Mouse (Mus musculus) kidney, adult 11 months (tissue): Measurements from ENCODE around the gene Zfp36l2.
"Not testable (repeated sequence)": the region's sequence is repeated elsewhere in the genome, so short reads cannot be mapped to it uniquely, and the experiment has no call there.

Experiments used
- DNase-seq: peaks from one replicate; pipeline ENCODE4 v3.0.0; 2022

Zfp36l2 gene

GRCm38 (mm10) chr17:84194282-84195002 is 6.7 kb upstream of the Zfp36l2 start:
- DNase-seq, result no peak

- DNase-seq, result no peak
Observed at GRCm38 (mm10) chr17:84193411-84193810, 5.7 kb upstream of the Zfp36l2 start.

- no peak for DNase-seq
Observed at GRCm38 (mm10) chr17:84191946-84192345, 4.2 kb upstream of the Zfp36l2 start.

GRCm38 (mm10) chr17:84190885-84191284 is 3.1 kb upstream of the Zfp36l2 start:
- peak; percentile 77 for DNase-seq

- DNase-seq, result peak; percentile 59
Observed at GRCm38 (mm10) chr17:84189127-84189854, 1.5 kb upstream of the Zfp36l2 start.

GRCm38 (mm10) chr17:84188374-84188961 is 721 bp upstream of the Zfp36l2 start:
- peak; percentile 98 for DNase-seq

- not testable (repeated sequence) for DNase-seq
Observed at GRCm38 (mm10) chr17:84187264-84187663, 483 bp downstream of the Zfp36l2 start.

GRCm38 (mm10) chr17:84186451-84187202 is 1.1 kb downstream of the Zfp36l2 start:
- peak; percentile 54 for DNase-seq

- DNase-seq, result peak; percentile 36
Observed at GRCm38 (mm10) chr17:84185581-84186450, 1.9 kb downstream of the Zfp36l2 start.

GRCm38 (mm10) chr17:84185011-84185411 is 2.7 kb downstream of the Zfp36l2 start:
- no peak for DNase-seq

- peak; percentile 99 for DNase-seq
Observed at GRCm38 (mm10) chr17:84183291-84183781, 4.4 kb downstream of the Zfp36l2 start.

- DNase-seq, result peak; percentile 64
Observed at GRCm38 (mm10) chr17:84182311-84183271, 5.2 kb downstream of the Zfp36l2 start.

- peak; percentile 62 for DNase-seq
Observed at GRCm38 (mm10) chr17:84181502-84182310, 6.0 kb downstream of the Zfp36l2 start.

GRCm38 (mm10) chr17:84180715-84181501 is 6.8 kb downstream of the Zfp36l2 start:
- DNase-seq, result peak; percentile 63

GRCm38 (mm10) chr17:84179973-84180365 is 7.8 kb downstream of the Zfp36l2 start:
- DNase-seq, result no peak

GRCm38 (mm10) chr17:84179026-84179972 is 8.4 kb downstream of the Zfp36l2 start:
- DNase-seq, result no peak

- DNase-seq, result peak; percentile 55
Observed at GRCm38 (mm10) chr17:84177481-84177880, 10.3 kb downstream of the Zfp36l2 start.

- no peak for DNase-seq
Observed at GRCm38 (mm10) chr17:84176446-84176845, 11.3 kb downstream of the Zfp36l2 start.
